Mouse (Mus musculus) stomach, postnatal 0 days (tissue): ENCODE measurements around the gene Nipal3. TPM values are rescaled to one million over a fixed set of nuclear protein-coding genes. Genes with fewer than 3 reads are reported as not detected.

Source experiments
- ATAC-seq: fragments of 200-750 bp; cut with Nextera tagmentation; 2 replicates; pipeline ENCODE4 v1.8.0; 2017; ENCODE audit not compliant: low FRiP score, low TSS enrichment
- DNase-seq: peaks from one replicate; pipeline ENCODE4 v3.0.0-alpha.2; 2016; ENCODE audit warnings: low spot score
- H3K27ac ChIP-seq: fragments of 300-500 bp; sonication (generic); replicated peaks from 2 replicates; pipeline ENCODE4 v1.5.1; 2014; ENCODE audit warnings: mild to moderate bottlenecking, control low read depth
- H3K27me3 ChIP-seq: fragments of 300-500 bp; sonication (generic); 2 replicates; pipeline ENCODE4 v1.6.1; 2014; ENCODE audit warnings: low read length; ENCODE audit not compliant: control insufficient read depth, insufficient read depth
- H3K36me3 ChIP-seq: fragments of 300-500 bp; sonication (generic); 2 replicates; pipeline ENCODE4 v1.6.1; 2014; ENCODE audit warnings: low read length, mixed read lengths; ENCODE audit not compliant: control insufficient read depth, insufficient read depth
- H3K4me1 ChIP-seq: fragments of 300-500 bp; sonication (generic); replicated peaks from 2 replicates; pipeline ENCODE4 v1.6.1; 2014; ENCODE audit warnings: antibody characterized with exemption; ENCODE audit not compliant: control insufficient read depth, insufficient read depth
- H3K4me2 ChIP-seq: fragments of 300-500 bp; sonication (generic); replicated peaks from 2 replicates; pipeline ENCODE4 v1.6.1; 2014; ENCODE audit warnings: low read depth, mild to moderate bottlenecking, control low read depth, moderate library complexity
- H3K4me3 ChIP-seq: fragments of 300-500 bp; sonication (generic); 2 replicates; pipeline ENCODE4 v1.5.1; 2014; ENCODE audit warnings: low read depth, low read length, control low read depth
- H3K9ac ChIP-seq: fragments of 300-500 bp; sonication (generic); 2 replicates; pipeline ENCODE4 v1.6.1; 2014; ENCODE audit warnings: mild to moderate bottlenecking, low read length, control low read depth, mixed read lengths
- H3K9me3 ChIP-seq: fragments of 300-500 bp; sonication (generic); 2 replicates; pipeline ENCODE4 v1.6.1; 2016; ENCODE audit warnings: low read length; ENCODE audit not compliant: control insufficient read depth
- CTCF ChIP-seq: IDR thresholded peaks from 2 replicates; pipeline ENCODE4 v1.5.1; 2016; ENCODE audit warnings: antibody characterized with exemption, low read depth, mild to moderate bottlenecking, moderate library complexity
- EP300 ChIP-seq: optimal IDR thresholded peaks from 2 replicates; pipeline ENCODE3; 2016; ENCODE audit warnings: antibody characterized with exemption
- WGBS: fragments of 180-500 bp; shearing (Covaris S2); extraction: QIAGEN DNeasy Blood & Tissue Kit; methylation state at CpG from one replicate; pipeline ENCODE4 v1.1.7; 2014; 5-methylcytosine and 5-hydroxymethylcytosine counted together
- polyA plus RNA-seq: library from polyadenylated mRNA; unstranded; fragments of >200 nt; fragmentation: Nextera tagmentation; extraction: Ambion mirVana; gene quantifications from 2 replicates; pipeline ENCODE4 v1.2.1, GENCODE M21; 2015

Nipal3 gene
- polyA plus RNA-seq, 1 experiment from 2014 or later: 5.3 TPM

GRCm38 (mm10) chr4:135416367-135416766 lies 78.5 kb downstream of the Nipal3 start:
- peaks cover 26% of the 10 kb centered on the region for H3K36me3 ChIP-seq
- TF ChIP-seq EP300 (no peak), CTCF (no peak)
- no peak overlapping the region for H3K4me2 ChIP-seq
- WGBS: 87% methylated on average over 21 of the region's 21 CpGs
- ATAC-seq (no peak), DNase-seq (no peak)
- H3K27me3 ChIP-seq: no peaks in the 10 kb centered on the region
- no peak overlapping the region for H3K4me3 ChIP-seq
- no peaks in the 10 kb centered on the region for H3K9me3 ChIP-seq
- no peaks in the 10 kb centered on the region for H3K4me1 ChIP-seq
- no peak overlapping the region for H3K9ac ChIP-seq
- H3K27ac ChIP-seq: no peak overlapping the region

GRCm38 (mm10) chr4:135413491-135413890 lies 81.3 kb downstream of the Nipal3 start:
- H3K27ac ChIP-seq: no peak overlapping the region
- H3K4me2 ChIP-seq: no peak overlapping the region
- H3K9ac ChIP-seq: no peak overlapping the region
- H3K27me3 ChIP-seq: no peaks in the 10 kb centered on the region
- WGBS: 74% methylated on average over 8 of the region's 8 CpGs
- ATAC-seq (no peak), DNase-seq (no peak)
- peaks cover 14% of the 10 kb centered on the region; the same call in 1 of the 2 replicates for H3K36me3 ChIP-seq
- no peak for TF ChIP-seq EP300
- no peak for TF ChIP-seq CTCF
- H3K4me1 ChIP-seq: no peaks in the 10 kb centered on the region
- no peaks in the 10 kb centered on the region for H3K9me3 ChIP-seq
- no peak overlapping the region for H3K4me3 ChIP-seq

DNA sequence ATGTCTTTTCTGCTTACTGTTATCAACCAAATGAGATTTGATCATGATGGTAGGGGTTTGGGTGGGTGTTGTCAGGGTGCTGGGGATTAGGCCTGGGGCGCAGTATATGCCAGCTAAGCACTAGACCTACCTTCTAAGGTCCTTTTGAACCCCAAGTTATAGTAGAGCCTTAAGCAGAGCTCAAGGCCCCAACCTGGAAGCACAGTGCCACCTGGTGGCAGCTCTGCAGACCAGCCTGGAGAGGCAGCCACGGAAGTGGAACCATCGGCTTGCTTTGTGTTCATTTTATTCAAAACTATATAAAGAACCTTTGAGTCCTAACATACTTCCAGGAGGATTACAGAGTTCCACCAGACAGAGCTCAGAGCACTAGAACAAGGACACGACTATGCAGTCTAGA lies 83.2 kb downstream of the Nipal3 start:
- Histone ChIP-seq H3K27ac (no peak overlapping the region), H3K4me1 (no peaks in the 10 kb centered on the region), H3K4me2 (no peak overlapping the region), H3K4me3 (no peak overlapping the region), H3K9me3 (no peaks in the 10 kb centered on the region), H3K27me3 (no peaks in the 10 kb centered on the region), H3K36me3 (peaks cover 7% of the 10 kb centered on the region; the same call in 1 of the 2 replicates), H3K9ac (no peak overlapping the region)
- WGBS: 33% methylated on average over 4 of the region's 4 CpGs
- TF ChIP-seq CTCF (peak; percentile 96), EP300 (no peak)
- peak; percentile 70 for DNase-seq
- ATAC-seq: peak; percentile 74

GRCm38 (mm10) chr4:135406180-135406579 lies 88.7 kb downstream of the Nipal3 start:
- no peak overlapping the region for H3K9ac ChIP-seq
- no peaks in the 10 kb centered on the region for H3K36me3 ChIP-seq
- no peak overlapping the region for H3K4me3 ChIP-seq
- no peak overlapping the region; the same call in 1 of the 2 replicates for H3K27ac ChIP-seq
- peak; percentile 75 for DNase-seq
- no peak overlapping the region for H3K4me2 ChIP-seq
- H3K4me1 ChIP-seq: no peaks in the 10 kb centered on the region
- WGBS: 16% methylated on average over 5 of the region's 5 CpGs
- ATAC-seq: no peak
- H3K27me3 ChIP-seq: no peaks in the 10 kb centered on the region
- no peak for TF ChIP-seq CTCF
- TF ChIP-seq EP300: no peak
- no peaks in the 10 kb centered on the region for H3K9me3 ChIP-seq

GRCm38 (mm10) chr4:135404916-135405315 lies 89.9 kb downstream of the Nipal3 start:
- Histone ChIP-seq H3K36me3 (no peaks in the 10 kb centered on the region), H3K9me3 (no peaks in the 10 kb centered on the region), H3K27ac (no peak overlapping the region), H3K9ac (no peak overlapping the region), H3K27me3 (no peaks in the 10 kb centered on the region), H3K4me1 (no peaks in the 10 kb centered on the region), H3K4me2 (no peak overlapping the region), H3K4me3 (no peak overlapping the region)
- peak; percentile 68 for ATAC-seq
- 89% methylated on average over 2 of the region's 2 CpGs for WGBS
- peak; percentile 58 for DNase-seq
- TF ChIP-seq CTCF (no peak), EP300 (no peak)

DNA sequence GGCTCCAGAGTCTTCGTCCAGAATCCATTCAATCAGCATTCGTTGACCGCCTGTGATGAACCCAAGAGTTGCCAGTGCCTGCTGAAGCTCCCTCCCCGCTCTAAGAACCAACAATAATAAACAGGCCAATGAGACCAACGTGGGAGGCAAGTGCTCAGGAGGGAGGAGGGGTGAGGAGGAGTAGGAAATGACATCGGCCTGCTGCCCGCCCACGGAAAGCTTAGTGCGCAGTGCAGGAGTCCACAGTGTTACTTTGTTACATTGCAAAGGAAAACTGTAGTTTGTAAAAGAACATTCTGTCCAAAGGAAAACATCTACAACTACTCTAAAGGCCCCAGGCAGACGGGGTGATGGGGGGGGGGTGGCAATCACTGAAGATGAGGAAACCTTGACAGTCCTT lies 90.8 kb downstream of the Nipal3 start:
- H3K27ac ChIP-seq: no peak overlapping the region
- ATAC-seq (no peak), DNase-seq (no peak)
- no peak overlapping the region for H3K4me2 ChIP-seq
- H3K4me1 ChIP-seq: no peaks in the 10 kb centered on the region
- H3K27me3 ChIP-seq: no peaks in the 10 kb centered on the region
- H3K4me3 ChIP-seq: no peak overlapping the region
- H3K9ac ChIP-seq: no peak overlapping the region
- WGBS: 71% methylated on average over 10 of the region's 10 CpGs
- TF ChIP-seq CTCF: no peak
- TF ChIP-seq EP300: no peak
- H3K9me3 ChIP-seq: no peaks in the 10 kb centered on the region
- H3K36me3 ChIP-seq: no peaks in the 10 kb centered on the region
